Mouse (Mus musculus): ENCODE results near the gene Nfs1. TPM values are rescaled to one million over a fixed set of nuclear protein-coding genes. Genes with fewer than 3 reads are reported as not detected.
"Not testable (repeated sequence)": the region's sequence is repeated elsewhere in the genome, so short reads cannot be mapped to it uniquely, and the experiment has no call there.

Gene Nfs1
- polyA plus RNA-seq, 1 experiment = 49.2 TPM

DNA sequence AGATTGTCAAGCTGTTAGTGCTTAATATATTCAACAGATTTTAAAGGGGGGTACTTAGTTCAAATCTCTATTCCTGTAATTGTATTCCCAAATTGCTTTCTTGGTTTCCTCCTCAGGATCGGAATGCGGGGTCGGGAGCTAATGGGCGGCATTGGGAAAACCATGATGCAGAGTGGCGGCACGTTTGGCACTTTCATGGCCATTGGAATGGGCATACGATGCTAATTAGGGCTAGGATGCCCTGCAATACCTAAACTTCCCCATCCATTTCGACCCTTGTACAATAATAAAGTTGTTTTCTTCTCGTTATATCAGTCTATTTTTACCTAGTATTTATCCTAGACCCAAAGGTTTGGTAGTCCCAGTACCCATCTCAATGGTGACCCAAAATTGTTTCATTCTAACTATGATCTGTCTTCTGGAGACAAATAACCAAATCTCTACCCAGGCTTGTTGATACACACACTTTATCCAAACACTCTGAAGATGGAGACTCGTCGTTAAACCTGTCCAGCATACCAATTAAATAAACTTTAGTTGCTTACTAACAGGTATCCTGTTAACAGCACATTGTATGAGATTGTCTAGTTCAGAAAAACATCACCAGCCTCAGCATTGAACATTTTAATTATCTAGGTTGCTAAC is 1.6 kb upstream of the Nfs1 start:
- DNase-seq (ENCODE audit: low spot score) = no peak

DNA sequence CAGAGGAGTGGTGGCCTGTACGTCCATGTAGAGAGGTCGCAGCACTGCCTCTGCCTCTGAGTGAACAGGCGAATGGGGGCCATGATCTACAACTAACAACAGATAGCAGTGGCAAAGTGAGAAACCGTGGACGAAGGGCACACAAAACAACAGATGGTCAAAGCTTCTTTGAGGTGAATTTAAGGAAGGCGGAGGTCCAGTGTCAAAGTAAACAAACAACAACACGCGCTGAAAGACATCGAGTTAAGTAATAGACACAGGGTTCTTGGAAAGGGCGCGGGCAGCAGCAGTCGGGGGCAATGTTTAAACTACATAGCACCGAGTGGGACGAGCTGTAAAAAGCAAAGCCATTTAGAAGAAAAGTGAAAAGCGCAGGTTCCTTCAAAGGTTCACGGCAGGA is 619 bp downstream of the Nfs1 start:
- DNase-seq (ENCODE audit: low spot score) = no peak

DNA sequence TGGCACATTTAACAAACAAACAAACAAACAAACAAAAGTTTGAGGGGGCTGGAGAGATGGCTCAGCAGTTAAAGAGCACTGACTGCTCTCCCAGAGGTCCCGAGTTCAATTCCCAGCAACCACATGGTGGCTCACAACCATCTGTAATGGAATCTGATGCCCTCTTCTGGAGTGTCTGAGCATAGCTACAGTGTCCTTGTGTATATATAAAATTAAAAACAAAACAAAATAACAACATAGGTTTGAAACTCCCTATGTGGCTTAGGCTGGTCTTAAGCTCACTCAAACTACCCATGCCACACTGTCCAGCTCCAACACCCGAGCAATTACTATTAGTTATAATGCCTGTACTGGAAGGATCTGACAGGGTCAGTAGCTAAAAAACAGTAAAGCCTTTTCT is 1.2 kb downstream of the Nfs1 start:
- no peak for DNase-seq (ENCODE audit: low spot score)

DNA sequence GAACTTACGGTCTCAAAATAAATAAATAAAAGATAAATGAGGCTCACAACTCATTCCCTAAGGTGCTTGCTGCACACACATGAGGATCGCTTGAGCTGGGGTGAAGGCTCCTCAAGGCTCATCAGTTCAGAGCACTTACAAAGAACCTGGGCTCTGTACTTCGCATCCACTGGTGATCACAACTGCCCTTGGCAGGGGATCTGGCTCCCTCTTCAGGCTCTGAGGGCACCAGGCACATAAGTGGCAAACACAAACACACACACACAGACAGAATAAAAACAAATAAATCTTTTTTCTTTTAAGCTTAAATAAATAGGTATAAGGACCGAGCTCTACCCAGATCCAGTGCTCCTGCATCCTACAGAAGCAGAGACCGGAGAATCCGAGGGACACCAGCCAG is 8.3 kb downstream of the Nfs1 start:
- no peak for DNase-seq (ENCODE audit: low spot score)

DNA sequence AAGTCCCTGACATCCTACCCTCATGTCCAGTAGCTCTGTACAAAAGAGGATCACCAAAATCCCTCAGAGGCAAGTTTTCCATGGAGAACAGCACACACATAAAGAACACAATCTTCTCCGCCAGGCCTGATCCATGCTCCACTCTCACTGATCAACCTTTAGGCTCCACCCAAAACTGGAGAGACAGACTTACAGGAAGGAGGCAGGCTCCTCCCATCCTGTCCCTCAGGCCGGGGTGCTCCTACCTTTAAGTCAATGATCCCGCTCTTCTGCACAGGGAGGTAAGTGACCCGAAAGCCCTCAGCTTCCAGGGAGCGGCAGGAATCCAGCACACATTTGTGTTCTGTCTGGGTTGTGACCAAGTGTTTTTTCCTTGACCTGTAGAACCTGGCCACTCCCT is 9.8 kb downstream of the Nfs1 start:
- DNase-seq (ENCODE audit: low spot score) = no peak

DNA sequence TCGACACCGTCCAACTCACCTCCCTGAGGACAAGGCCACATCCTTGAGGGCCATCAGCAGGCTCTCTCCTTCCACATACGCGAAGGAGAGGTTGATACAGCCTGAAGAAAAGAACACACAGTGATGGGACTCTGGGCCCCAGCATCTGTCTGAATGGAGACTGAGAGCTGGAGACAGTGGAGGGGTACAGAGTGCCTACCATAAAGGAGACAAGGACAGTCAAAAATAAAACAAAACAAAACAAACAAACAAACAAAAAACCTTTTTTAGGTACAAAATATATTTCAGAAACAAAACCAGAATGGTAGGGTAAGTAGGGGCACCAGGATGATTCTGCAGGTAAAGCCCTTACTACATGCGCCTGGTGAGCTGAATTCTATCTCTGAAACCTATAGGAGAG is 17.0 kb downstream of the Nfs1 start, which contains the start of gene Gm28036:
Gene Gm28036, minus strand, starts transcription at position 101 of the 400 bp plus-strand sequence.
- no peak for DNase-seq (ENCODE audit: low spot score)

DNA sequence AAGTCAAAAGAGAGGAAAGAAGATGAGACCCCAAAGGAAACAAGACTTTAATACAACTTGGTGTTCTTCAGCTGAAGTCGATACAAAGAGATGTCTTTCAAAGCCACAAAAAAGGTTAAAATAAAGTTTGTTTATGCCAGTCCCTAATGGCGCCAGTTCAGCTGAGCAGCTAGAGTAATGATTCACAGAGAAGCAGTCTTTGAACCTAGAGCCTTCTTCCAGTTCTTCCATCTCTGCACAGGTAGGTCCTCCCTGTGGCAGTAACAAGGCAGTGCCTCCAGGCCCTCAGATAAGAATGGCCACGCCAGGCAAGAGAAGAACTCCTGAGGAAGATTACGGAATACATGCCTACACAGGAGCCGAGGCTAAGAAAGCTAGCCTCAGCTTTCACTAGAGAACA is 20.3 kb downstream of the Nfs1 start:
- DNase-seq (ENCODE audit: low spot score) = no peak

DNA sequence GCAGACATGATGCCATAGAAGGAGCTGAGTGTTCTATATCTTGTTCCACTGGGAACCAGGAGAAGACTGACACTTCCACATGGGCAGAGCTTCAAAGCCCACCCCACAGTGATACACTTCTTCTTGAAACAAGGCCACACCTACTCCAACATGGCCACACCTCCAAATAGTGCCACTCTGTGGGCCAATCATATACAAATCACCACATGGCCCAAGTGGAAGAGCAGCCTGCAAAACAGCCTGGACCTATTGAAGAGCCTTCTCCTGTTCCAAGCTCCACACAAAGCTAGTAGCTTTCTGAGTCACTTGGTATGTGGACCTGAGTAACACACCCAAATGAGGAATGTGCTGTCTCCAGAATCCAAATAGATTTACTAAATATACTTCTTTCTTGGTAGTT is 24.4 kb downstream of the Nfs1 start:
- DNase-seq (ENCODE audit: low spot score) = no peak

DNA sequence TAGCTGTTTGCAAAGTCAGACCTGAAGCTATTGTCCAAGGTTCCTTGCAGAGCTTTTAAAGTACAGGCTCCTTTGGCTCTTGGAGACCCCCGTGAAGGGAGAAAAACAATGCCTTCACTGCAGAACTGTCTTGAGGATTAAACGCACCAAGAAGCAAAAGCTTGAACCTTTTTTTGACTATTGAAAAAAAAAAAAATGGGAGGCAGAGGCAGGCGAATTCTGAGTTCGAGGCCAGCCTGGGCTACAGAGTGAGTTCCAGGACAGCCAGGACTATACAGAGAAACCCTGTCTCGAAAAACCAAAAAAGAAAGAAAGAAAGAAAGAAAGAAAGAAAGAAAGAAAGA is 31.9 kb downstream of the Nfs1 start:
- DNase-seq (ENCODE audit: low spot score) = not testable (repeated sequence)

DNA sequence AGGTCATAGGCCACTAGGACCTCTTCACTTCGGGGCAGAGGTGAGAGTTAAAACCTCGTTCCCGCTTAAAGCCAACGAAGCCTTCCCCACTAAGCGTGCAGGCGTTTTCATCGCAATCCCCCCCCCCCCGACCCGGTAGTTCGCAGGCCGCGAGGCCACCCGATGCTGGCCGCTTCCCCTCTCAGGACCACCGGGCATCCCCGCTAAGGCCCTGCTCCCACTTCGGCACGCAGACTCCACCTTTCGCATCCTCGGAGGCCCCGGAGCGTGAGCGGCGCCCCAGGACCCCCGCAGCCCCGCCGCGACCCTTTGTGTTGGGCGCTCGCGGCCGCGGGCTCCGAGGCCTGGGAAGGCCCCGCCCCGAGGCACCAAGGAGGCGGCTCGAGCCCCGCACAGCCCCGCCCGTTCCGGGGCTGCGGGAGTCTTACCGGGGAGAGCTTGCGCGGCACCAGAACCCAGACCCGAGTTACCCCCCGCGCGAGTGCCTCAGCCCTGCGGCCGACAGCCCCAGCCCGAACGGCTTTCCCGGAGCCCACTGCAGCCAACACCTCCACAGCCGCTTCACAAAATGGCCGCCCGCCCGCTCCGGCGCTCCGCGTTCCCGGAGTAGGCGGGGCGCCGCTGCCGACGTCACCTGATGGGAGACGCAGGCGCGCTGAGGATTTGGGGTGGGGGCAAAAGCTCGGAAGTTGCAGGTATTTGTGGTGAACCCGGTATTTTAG is 32.5 kb downstream of the Nfs1 start, which contains the start of the genes Cpne1 and Rbm12:
Gene Cpne1, minus strand, starts transcription at position 608 of the 722 bp plus-strand sequence.
Gene Rbm12, minus strand, starts transcription at position 621 of the 722 bp plus-strand sequence.
- DNase-seq (ENCODE audit: low spot score) = peak; percentile 91

DNA sequence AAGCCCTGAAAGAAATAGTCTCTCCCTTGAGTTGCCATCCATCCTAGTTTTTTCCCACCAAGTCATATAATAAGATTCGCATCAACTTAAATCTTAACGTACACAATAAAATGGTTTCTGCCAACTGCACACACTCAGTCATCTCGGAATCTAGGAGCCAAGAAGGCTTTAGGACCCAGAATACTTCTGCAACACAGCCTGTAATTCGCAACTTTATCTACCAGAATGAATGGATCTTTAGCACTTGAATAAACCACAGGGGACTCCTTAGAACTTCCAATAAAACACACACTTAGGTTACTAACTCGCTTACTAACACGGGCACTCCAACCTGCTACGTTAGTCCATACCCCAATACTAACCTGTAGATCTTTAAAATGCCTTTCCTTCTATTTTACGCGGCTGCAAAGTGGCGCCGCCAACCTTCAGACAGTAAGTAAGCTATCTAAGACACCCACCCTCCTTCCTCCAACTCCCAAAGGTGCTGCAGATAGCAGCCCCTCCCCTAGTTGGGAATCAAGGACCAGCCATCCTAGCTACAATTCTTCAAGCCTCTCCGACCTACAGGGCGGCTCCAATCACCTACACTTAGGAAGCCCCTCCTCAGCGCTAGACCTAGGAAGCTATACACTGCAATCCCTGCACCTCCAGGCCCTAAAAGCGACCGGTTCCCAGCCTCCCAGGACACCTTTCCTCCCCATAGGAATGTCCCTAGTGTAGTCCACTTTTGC is 33.2 kb downstream of the Nfs1 start:
- no peak for DNase-seq (ENCODE audit: low spot score)

DNA sequence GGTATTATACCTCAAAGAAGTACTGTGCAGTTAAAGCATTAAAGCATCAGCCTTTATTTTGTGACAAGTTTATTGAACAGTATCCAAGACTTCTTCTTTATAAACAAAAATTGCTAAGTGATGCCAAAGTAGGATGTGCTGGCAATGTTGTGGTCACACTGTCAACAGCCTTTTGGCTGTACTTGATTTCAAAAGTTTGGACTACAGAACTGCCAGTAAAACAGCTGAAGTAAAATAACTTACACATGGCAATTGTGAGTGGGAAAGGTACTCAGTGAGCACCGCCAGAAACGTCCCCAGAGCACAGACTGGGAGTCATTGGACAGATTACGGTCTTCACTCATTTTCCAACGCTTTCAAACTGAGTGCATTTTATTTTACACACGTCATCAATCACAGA is 52.1 kb downstream of the Nfs1 start:
- no peak for DNase-seq (ENCODE audit: low spot score)

DNA sequence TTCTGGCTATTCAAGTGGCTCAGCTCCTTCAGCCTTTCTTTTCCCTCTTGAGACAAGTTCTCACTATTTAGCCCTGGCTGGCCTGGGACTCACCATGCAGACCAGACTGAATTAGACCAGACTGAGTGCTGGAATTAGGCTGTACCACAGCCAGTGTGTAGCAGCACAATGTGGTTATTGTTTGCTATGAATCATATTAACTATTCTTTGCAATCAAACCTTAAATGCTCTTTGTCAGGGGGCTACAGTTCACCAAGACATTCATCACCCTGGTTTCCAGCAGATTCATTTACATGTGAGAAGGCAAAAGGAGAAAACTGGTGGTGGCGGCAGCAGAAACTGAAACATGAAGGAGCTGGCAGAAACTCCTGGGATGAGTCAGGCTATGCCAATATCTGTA is 54.2 kb downstream of the Nfs1 start:
- no peak for DNase-seq (ENCODE audit: low spot score)

DNA sequence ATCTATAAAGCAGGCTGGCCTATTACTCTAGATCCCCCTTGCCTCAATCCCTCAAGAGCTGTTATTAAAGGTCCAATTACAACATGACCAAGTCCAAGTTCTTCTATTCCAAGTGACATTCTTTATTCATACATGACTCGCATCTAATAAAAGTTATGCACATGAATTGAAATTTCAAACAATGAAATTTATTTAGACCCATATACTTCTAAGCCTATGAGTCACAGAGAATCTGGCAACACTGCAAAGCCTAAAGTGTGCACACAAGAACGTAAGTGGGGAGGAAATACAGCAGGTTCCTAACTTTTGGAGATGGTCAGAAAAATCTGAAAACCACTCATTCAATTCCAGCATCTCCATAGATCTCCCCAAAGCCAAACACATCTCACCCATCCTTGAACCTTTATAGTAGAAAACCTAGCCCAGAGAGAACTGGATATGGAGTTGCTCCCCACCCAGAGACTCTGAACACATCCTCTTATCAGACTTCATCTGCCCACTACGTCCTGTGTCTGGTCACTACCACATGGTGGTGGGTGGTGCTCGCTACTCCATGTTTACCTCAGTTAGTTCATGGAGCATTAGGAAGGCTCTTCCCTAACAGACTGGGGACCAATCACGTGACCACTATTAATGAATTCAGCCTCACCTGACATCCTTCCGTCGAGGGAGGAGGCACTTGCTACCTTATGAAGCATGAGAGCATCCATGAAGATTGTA is 56.4 kb downstream of the Nfs1 start:
- DNase-seq (ENCODE audit: low spot score) = no peak

DNA sequence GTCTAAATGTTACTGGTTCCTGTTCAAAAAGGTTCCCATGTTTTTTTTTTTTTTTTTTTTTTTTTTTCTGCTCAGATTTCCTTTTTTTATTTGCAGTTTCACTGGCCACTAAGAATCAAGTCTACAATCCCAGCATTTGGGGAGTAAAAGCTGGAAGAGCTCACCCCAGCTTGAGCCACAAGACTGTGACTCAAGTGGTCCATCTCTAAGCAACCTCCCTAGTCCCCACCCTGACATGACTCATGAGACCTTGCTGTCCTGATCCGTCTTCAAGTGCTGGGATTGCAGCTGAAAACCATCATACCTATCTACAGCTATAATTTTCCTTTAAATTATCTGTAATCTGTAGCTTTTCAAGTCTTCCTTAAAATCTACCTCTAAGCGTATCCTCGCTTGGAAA is 59.4 kb downstream of the Nfs1 start:
- no peak for DNase-seq (ENCODE audit: low spot score)

DNA sequence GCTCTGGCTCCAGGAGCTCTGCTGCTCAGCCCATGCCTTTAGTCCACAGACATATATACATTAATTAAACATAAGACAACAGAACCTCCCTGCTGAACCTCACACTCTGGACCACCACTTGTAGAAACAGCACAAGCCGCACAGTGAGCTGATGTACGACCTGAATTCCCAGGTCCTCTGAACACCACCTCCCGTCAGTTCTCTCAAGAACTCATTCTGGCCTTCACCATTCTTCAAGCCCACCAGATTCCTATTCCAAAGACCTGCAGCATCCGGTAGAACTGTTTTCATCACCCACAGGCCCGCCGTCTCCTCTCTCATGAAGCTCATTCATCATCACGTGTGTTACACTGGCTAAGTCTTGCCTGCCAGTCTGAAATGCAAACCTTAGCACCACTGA is 63.6 kb downstream of the Nfs1 start:
- no peak for DNase-seq (ENCODE audit: low spot score)

DNA sequence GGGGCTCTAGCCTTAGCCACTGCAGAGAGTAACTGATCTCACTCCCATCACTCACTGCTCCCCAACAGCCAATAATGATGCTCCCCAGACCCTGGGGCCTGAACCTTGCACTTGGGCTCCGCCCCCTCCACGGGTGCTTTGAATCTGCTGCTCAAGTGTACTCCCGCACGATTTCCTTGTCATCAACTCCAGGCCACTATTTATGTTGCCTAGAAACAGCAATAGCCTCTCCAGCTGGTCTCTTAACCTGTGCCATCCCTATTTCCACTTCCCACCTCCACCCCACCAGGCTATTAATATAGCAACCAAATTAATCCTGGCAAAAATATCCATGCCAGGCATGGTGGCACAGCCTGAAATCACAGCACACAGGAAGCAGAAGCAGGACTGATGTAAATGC is 64.3 kb downstream of the Nfs1 start:
- DNase-seq (ENCODE audit: low spot score) = no peak

DNA sequence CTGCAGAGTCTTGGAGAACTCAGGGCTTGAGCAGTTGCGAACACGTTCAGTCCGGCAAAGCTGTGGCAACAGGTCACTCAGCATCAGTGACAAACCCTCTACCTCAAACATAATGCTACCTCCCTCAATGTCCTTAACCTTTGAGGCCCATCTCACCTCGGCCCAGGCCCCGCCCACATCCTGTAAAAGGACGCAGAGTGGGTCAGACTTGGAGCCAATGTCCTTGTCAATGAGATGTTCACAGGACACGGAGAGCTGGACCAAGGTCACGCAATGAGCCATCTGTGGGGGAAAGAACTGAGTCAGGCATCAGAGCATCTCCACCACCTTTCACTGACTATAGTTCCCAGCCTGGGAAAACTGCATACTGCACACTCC is 64.8 kb downstream of the Nfs1 start:
- no peak for DNase-seq (ENCODE audit: low spot score)

DNA sequence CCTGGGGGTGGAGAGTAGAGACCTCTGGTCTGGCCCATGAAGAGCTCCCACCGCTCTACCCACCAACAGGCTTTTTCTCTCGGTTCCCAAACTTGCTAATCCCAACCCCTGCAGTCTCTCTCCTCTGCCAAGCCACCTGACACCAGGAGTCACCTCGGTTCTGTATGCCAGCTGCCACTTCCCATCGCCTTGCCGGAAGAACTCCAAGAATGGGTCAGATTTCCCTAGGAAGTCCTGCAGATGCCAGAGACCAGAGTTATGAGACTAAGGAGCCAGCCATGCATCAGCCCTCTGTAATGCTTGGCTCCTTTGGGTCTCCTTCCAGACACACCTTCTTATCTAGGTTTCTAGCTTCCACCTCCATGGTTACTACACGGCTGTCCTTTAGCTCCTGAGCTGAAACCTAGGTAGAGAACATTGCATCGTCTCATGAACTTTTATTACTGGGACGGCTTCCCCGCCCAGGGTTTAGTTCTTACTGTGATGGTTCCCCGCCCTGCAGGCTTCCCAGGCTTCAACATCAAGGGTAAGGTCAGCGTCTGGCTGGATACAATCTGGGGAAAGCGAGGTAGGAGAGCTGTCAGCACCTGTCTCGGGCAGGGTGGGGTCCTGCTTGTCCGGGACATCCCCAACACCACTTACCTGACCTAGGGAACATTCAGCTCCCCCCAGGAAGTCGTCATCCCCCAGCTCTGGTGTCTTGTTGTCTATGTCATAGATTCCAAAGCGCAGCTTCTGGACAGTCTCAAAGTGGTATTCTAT is 65.4 kb downstream of the Nfs1 start:
- DNase-seq (ENCODE audit: low spot score) = no peak

DNA sequence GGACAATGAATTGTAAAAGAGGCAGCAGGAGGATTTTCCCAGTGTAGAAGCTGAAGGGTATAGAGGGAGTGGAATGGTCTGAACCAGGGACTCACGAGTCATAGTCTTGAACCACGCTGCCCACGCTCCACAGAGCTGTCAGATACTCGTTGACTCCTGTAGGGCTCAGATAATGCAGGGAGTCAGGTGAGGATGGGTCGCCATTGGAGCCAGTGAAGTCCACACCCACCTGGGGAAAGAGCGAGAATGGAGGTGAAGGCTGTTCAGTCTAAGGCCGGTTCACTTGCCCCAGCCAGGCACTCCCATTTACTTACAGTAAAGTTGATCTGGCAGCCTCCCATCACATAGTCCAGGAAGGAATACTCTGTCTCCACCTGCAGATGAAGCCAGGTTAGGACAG is 66.5 kb downstream of the Nfs1 start:
- no peak for DNase-seq (ENCODE audit: low spot score)

DNA sequence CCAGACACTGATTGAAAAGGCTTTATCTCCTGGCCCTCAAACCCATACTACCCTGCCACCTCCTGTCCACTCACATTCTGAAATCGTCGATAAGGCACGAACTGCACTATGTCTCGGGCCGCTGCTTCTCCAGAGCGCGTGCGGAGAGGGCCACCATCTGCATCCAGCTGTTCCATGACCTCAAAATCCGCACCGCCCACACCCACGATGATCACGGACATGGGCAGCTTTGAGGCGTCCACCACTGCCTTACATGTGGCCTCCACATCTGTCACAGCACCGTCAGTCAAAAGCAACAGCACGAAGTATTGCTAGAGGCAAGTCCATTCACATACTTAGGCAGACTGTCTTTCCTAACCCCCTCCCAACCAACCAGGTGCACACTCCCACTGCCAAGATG is 70.3 kb downstream of the Nfs1 start:
- no peak for DNase-seq (ENCODE audit: low spot score)

All from urinary bladder, adult 2 months (tissue).